Mouse (Mus musculus) midbrain, embryonic 14.5 days (tissue): ENCODE results near the gene Cgas. TPM values are rescaled to one million over a fixed set of nuclear protein-coding genes. Genes with fewer than 3 reads are reported as not detected.
A peak's percentile ranks its signal among the peaks of the same experiment; 100 is the strongest.

Experiments
- ATAC-seq: fragments of 200-750 bp; cut with Nextera tagmentation; 2 replicates; pipeline ENCODE4 v1.8.0; 2017; ENCODE audit warnings: moderate number of reproducible peaks, moderate library complexity; ENCODE audit not compliant: low FRiP score, low TSS enrichment
- DNase-seq: peaks from one replicate; pipeline ENCODE4 v3.0.0-alpha.2; 2015
- H3K27ac ChIP-seq: fragments of 300-500 bp; sonication (generic); replicated peaks from 2 replicates; pipeline ENCODE4 v1.5.1; 2014; ENCODE audit warnings: mild to moderate bottlenecking, low read depth, low read length, moderate library complexity
- H3K27me3 ChIP-seq: fragments of 300-500 bp; sonication (generic); 2 replicates; pipeline ENCODE4 v1.6.1; 2014; ENCODE audit warnings: low read length, control low read depth, mixed read lengths; ENCODE audit not compliant: control insufficient read depth, insufficient read depth
- H3K36me3 ChIP-seq: fragments of 300-500 bp; sonication (generic); 2 replicates; pipeline ENCODE4 v1.6.1; 2014; ENCODE audit warnings: low read length, control low read depth; ENCODE audit not compliant: control insufficient read depth, insufficient read depth
- H3K4me1 ChIP-seq: fragments of 300-500 bp; sonication (generic); 2 replicates; pipeline ENCODE4 v1.6.1; 2014; ENCODE audit warnings: mild to moderate bottlenecking, antibody characterized with exemption, low read length, control low read depth; ENCODE audit not compliant: control insufficient read depth, insufficient read depth
- H3K4me2 ChIP-seq: fragments of 300-500 bp; sonication (generic); 2 replicates; pipeline ENCODE4 v1.6.1; 2014; ENCODE audit warnings: mild to moderate bottlenecking, low read length, moderate library complexity
- H3K4me3 ChIP-seq: fragments of 300-500 bp; sonication (generic); replicated peaks from 2 replicates; pipeline ENCODE4 v1.5.1; 2014; ENCODE audit warnings: low read depth, low read length
- H3K9ac ChIP-seq: fragments of 300-500 bp; sonication (generic); replicated peaks from 2 replicates; pipeline ENCODE4 v1.6.1; 2014; ENCODE audit warnings: mild to moderate bottlenecking, low read length, moderate library complexity
- H3K9me3 ChIP-seq: fragments of 300-500 bp; sonication (generic); 2 replicates; pipeline ENCODE4 v1.6.1; 2016; ENCODE audit warnings: low read length, control low read depth, mixed read lengths; ENCODE audit not compliant: control insufficient read depth
- WGBS: fragments of 180-500 bp; shearing (Covaris S2); extraction: QIAGEN DNeasy Blood & Tissue Kit; methylation state at CpG from one replicate; pipeline ENCODE4 v1.1.7; 2014; 5-methylcytosine and 5-hydroxymethylcytosine counted together
- polyA plus RNA-seq: library from polyadenylated mRNA; unstranded; fragments of >200 nt; fragmentation: Nextera tagmentation; extraction: Ambion mirVana; gene quantifications from 2 replicates; pipeline ENCODE4 v1.2.1, GENCODE M21; 2014

Cgas gene
- polyA plus RNA-seq, 1 experiment from 2014 or later, result 0.58 TPM

DNA sequence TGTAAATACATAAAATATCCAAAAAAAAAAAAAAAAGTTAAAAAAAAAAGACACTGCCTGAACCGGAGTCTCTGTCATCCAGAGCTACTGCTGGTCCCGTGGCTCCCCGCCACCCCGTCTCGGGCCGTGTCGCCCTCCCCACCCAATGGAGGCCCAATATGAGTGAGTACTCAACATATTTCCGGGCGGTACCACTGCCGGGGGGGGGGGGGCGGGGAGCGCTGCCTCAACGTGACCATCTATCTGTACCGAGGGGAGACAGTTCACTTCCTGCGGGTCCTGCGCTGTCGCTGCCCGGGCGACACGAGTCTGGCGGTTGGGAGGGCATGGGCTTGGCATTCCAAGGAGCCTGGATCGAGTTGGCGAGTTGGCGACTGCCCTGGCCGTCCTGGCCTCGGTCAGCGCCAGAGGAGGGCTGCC lies 15.7 kb downstream of the Cgas start:
- peak overlapping the region; percentile 31; the same call in 1 of the 2 replicates for H3K9ac ChIP-seq
- peak overlapping the region; percentile 52 for H3K4me2 ChIP-seq
- 33% methylated on average over 27 of the region's 27 CpGs for WGBS
- H3K36me3 ChIP-seq, result no peaks in the 10 kb centered on the region
- ATAC-seq, result peak; percentile 46; the same call in 1 of the 2 replicates
- DNase-seq, result peak; percentile 24
- H3K9me3 ChIP-seq, result no peaks in the 10 kb centered on the region
- H3K27ac ChIP-seq, result no peak overlapping the region
- H3K4me3 ChIP-seq, result peak overlapping the region; percentile 28
- no peaks in the 10 kb centered on the region for H3K4me1 ChIP-seq
- H3K27me3 ChIP-seq, result no peaks in the 10 kb centered on the region

- no peak overlapping the region for H3K4me3 ChIP-seq
- no peak for DNase-seq
- H3K27me3 ChIP-seq, result peaks cover 13% of the 10 kb centered on the region
- H3K9me3 ChIP-seq, result no peaks in the 10 kb centered on the region
- no peaks in the 10 kb centered on the region for H3K36me3 ChIP-seq
- H3K4me1 ChIP-seq, result no peaks in the 10 kb centered on the region
- no peak for ATAC-seq
- H3K4me2 ChIP-seq, result no peak overlapping the region
- no peak overlapping the region for H3K27ac ChIP-seq
- no peak overlapping the region for H3K9ac ChIP-seq
- WGBS, result 95% methylated on average over 7 of the region's 7 CpGs
Observed at GRCm38 (mm10) chr9:78401596-78401995, 41.4 kb downstream of the Cgas start.

DNA sequence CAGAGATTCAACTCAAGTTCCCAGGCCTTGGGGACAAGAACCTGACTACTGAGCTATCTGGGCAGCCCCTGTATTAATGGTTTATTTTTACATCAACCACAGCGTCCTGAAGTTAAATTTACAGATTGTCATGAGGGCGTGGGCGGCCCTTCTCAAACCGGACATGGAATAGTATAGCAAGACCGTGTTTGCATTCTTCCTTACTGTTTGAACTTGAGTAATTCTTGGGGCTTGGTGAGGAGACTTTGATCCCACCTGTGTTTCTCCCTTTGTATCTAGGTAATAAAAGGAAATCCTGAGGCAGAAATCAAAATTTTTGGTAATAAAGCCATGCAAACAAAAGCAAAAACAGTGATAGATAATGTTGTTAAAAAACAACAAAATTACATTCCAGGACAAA lies 42.5 kb downstream of the Cgas start:
- WGBS, result 95% methylated on average over 5 of the region's 5 CpGs
- peaks cover 23% of the 10 kb centered on the region for H3K27me3 ChIP-seq

DNA sequence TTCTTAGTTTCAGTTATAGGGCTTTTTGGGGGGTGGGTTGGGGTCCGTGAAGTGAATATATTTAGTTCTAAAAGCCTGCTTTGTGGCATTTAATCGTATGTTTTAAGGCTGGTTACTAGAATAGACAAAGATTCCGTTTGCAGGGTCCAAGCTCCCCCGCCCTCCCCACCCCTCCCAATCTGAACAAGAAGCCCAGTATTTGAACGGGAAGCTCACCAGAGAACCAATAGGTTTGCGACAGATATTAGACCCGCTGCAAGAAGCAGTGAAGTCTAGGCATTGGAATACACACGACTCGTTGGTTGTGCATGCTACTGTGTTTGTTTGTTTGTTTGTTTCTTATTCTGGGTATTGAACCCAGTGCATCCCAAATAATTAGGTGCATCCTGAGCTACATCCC lies 46.5 kb downstream of the Cgas start:
- Histone ChIP-seq H3K36me3 (no peaks in the 10 kb centered on the region), H3K27ac (no peak overlapping the region), H3K4me3 (no peak overlapping the region), H3K4me1 (peaks cover 4% of the 10 kb centered on the region; the same call in 1 of the 2 replicates), H3K4me2 (no peak overlapping the region), H3K9me3 (no peaks in the 10 kb centered on the region), H3K9ac (no peak overlapping the region), H3K27me3 (peaks cover 46% of the 10 kb centered on the region)
- ATAC-seq (no peak), DNase-seq (no peak)
- WGBS, result 62% methylated on average over 9 of the region's 9 CpGs

More for the DNA sequence above, 42.5 kb downstream of the Cgas start:
- no peaks in the 10 kb centered on the region for H3K36me3 ChIP-seq
- no peak overlapping the region for H3K27ac ChIP-seq
- DNase-seq, result no peak
- no peak overlapping the region for H3K4me3 ChIP-seq
- H3K9ac ChIP-seq, result no peak overlapping the region
- no peak for ATAC-seq
- H3K9me3 ChIP-seq, result no peaks in the 10 kb centered on the region
- H3K4me2 ChIP-seq, result no peak overlapping the region
- H3K4me1 ChIP-seq, result peaks cover 4% of the 10 kb centered on the region; the same call in 1 of the 2 replicates

GRCm38 (mm10) chr9:78395630-78396351 lies 47.2 kb downstream of the Cgas start, which contains the start of gene Ddx43:
TSS of gene Ddx43 (plus strand) at chr9:78395777.
- Histone ChIP-seq H3K9me3 (no peaks in the 10 kb centered on the region), H3K27ac (no peak within 1 kb of the TSS), H3K36me3 (no peaks in the 10 kb centered on the region), H3K9ac (peak within 1 kb of the TSS; percentile 42; the same call in 1 of the 2 replicates), H3K4me2 (peak within 1 kb of the TSS; percentile 62), H3K27me3 (peaks cover 46% of the 10 kb centered on the region), H3K4me1 (peaks cover 4% of the 10 kb centered on the region; the same call in 1 of the 2 replicates), H3K4me3 (peak within 1 kb of the TSS; percentile 47)
- peak; percentile 91 for DNase-seq
- whole genome bisulfite sequencing, result 5% methylated on average over 90 of the region's 93 CpGs
- peak; percentile 96 for ATAC-seq

DNA sequence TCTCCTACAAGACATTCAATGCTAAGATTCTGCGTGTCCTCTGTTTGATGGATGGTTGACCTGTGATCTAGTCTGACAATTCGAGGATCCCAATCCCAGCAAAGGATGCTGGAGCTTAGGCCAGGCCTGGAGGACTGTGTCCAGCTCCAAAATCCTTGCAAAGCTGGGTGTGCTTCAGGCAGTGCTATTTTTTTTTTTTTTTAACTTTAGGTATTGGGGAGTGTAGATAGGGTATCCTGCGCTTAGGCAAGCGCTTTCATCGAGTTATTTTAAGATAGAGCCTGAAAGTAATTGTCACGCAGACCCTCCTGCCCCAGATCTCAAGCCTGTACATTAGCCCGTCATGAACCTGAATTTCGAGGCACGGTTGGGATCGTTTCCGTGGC lies 47.8 kb downstream of the Cgas start:
- H3K4me3 ChIP-seq, result peak overlapping the region; percentile 47
- H3K9ac ChIP-seq, result no peak overlapping the region
- no peak for DNase-seq
- 35% methylated on average over 11 of the region's 11 CpGs for WGBS
- H3K27ac ChIP-seq, result no peak overlapping the region
- ATAC-seq, result peak; percentile 50
- H3K27me3 ChIP-seq, result peaks cover 46% of the 10 kb centered on the region
- no peaks in the 10 kb centered on the region for H3K36me3 ChIP-seq
- no peaks in the 10 kb centered on the region for H3K9me3 ChIP-seq
- H3K4me1 ChIP-seq, result peaks cover 4% of the 10 kb centered on the region; the same call in 1 of the 2 replicates
- H3K4me2 ChIP-seq, result peak overlapping the region; percentile 62

DNA sequence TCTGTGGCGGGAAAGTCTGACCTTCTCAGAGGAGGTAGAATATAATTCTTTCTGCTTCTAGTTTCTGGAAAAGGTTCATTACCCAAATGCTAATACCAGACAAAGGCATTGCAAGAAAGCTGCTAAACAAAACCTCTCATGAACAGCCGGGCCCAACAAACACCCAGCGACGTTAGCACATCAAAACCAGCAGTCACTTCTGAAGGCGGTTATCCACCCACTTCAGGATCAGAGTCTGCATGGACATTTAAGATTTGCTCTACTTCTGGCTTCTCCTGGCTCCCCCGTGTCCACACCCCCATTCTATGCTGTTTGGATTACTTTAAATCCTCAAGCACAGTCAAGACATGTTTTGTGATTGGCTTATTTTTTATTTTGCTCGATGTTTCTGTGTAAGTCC lies 48.4 kb downstream of the Cgas start:
- 70% methylated on average over 7 of the region's 7 CpGs for WGBS
- no peaks in the 10 kb centered on the region for H3K9me3 ChIP-seq

DNA sequence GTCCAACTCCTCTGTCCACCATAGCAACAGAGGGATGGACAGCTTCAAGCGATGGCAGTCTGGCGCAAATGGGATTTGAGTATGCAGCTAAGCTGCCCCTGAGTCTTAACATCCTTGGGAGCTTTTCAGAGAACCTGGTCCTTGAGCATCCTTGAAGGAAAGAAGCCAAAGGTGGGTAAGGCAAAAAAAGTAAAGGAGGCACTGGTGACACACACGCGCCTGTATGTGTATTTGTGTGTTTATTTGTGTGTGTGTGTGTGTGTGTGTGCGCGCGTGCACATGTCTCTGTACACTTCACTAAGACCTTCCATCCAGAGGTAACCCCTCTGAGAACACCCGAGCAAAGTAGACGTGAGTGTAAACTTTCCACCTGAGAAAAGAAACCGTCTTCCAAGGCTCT lies 49.3 kb downstream of the Cgas start:
- Histone ChIP-seq H3K9ac (no peak overlapping the region), H3K4me3 (no peak overlapping the region), H3K27me3 (peaks cover 46% of the 10 kb centered on the region), H3K9me3 (no peaks in the 10 kb centered on the region), H3K36me3 (no peaks in the 10 kb centered on the region), H3K4me2 (no peak overlapping the region), H3K27ac (no peak overlapping the region), H3K4me1 (peaks cover 4% of the 10 kb centered on the region; the same call in 1 of the 2 replicates)
- no peak for DNase-seq
- ATAC-seq, result no peak
- WGBS, result 89% methylated on average over 10 of the region's 10 CpGs

More for the DNA sequence above, 48.4 kb downstream of the Cgas start:
- H3K36me3 ChIP-seq, result no peaks in the 10 kb centered on the region
- peaks cover 46% of the 10 kb centered on the region for H3K27me3 ChIP-seq
- H3K4me2 ChIP-seq, result no peak overlapping the region
- H3K4me1 ChIP-seq, result peaks cover 4% of the 10 kb centered on the region; the same call in 1 of the 2 replicates
- ATAC-seq (no peak), DNase-seq (no peak)
- H3K27ac ChIP-seq, result no peak overlapping the region
- H3K9ac ChIP-seq, result no peak overlapping the region
- H3K4me3 ChIP-seq, result no peak overlapping the region

DNA sequence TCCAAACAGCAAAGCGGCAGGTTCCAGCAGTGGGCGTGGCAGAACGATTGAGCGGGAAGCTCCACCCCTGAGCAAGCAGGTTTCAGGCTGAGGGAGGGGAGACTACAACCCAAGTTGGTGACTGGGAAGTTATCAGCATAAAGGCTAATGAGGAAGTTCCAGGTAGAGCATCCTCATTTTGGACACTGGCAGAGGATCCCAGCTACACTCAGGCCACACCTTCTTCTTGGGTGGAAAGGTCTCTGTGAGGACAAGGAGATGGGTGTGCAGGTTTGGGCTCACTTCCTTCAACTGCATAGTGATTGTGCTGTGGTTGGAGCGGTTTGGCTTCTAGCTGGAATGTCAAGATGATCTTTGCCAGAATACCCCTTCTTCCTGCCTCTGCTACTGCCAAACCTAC lies 53.1 kb downstream of the Cgas start:
- ATAC-seq (no peak), DNase-seq (no peak)
- peaks cover 17% of the 10 kb centered on the region for H3K27me3 ChIP-seq
- H3K4me2 ChIP-seq, result no peak overlapping the region
- no peak overlapping the region for H3K4me3 ChIP-seq
- no peak overlapping the region for H3K9ac ChIP-seq
- no peaks in the 10 kb centered on the region for H3K4me1 ChIP-seq
- H3K36me3 ChIP-seq, result no peaks in the 10 kb centered on the region
- WGBS, result 61% methylated on average over 5 of the region's 5 CpGs
- no peaks in the 10 kb centered on the region for H3K9me3 ChIP-seq
- no peak overlapping the region for H3K27ac ChIP-seq
